Mouse (Mus musculus) kidney, embryonic 16.5 days (tissue): ENCODE measurements at regions not wholly inside any gene's neighbourhood (a gene's known extent, or its start where the extent isn't known, plus 50 kb on each side); places are given as distances from the start of the nearest gene placed in this dataset.

Experiments
- ATAC-seq: fragments of 200-750 bp; cut with Nextera tagmentation; 2 replicates; pipeline ENCODE4 v1.8.0; 2017; ENCODE audit warnings: moderate TSS enrichment; ENCODE audit not compliant: low FRiP score, low TSS enrichment
- H3K27ac ChIP-seq: fragments of 300-500 bp; sonication (generic); 2 replicates; pipeline ENCODE4 v1.5.1; 2014; ENCODE audit warnings: low read length
- H3K27me3 ChIP-seq: fragments of 300-500 bp; sonication (generic); 2 replicates; pipeline ENCODE4 v1.6.1; 2014; ENCODE audit warnings: low read length, control low read depth, mixed read lengths; ENCODE audit not compliant: insufficient read depth
- H3K36me3 ChIP-seq: fragments of 300-500 bp; sonication (generic); 2 replicates; pipeline ENCODE4 v1.6.1; 2014; ENCODE audit warnings: low read length, control low read depth, mixed read lengths; ENCODE audit not compliant: insufficient read depth
- H3K4me1 ChIP-seq: fragments of 300-500 bp; sonication (generic); 2 replicates; pipeline ENCODE4 v1.6.1; 2014; ENCODE audit warnings: low read length, control low read depth, mixed read lengths; ENCODE audit not compliant: insufficient read depth
- H3K4me2 ChIP-seq: fragments of 300-500 bp; sonication (generic); replicated peaks from 2 replicates; pipeline ENCODE4 v1.6.1; 2014; ENCODE audit warnings: low read depth, low read length
- H3K4me3 ChIP-seq: fragments of 300-500 bp; sonication (generic); 2 replicates; pipeline ENCODE4 v1.5.1; 2014; ENCODE audit warnings: mild to moderate bottlenecking, low read length
- H3K9ac ChIP-seq: fragments of 300-500 bp; sonication (generic); replicated peaks from 2 replicates; pipeline ENCODE4 v1.6.1; 2014; ENCODE audit warnings: low read length
- H3K9me3 ChIP-seq: fragments of 300-500 bp; sonication (generic); 2 replicates; pipeline ENCODE4 v1.6.1; 2016; ENCODE audit warnings: low read length, control low read depth
- WGBS: fragments of 180-500 bp; shearing (Covaris S2); extraction: QIAGEN DNeasy Blood & Tissue Kit; methylation state at CpG from one replicate; pipeline ENCODE4 v1.1.7; 2014; 5-methylcytosine and 5-hydroxymethylcytosine counted together

DNA sequence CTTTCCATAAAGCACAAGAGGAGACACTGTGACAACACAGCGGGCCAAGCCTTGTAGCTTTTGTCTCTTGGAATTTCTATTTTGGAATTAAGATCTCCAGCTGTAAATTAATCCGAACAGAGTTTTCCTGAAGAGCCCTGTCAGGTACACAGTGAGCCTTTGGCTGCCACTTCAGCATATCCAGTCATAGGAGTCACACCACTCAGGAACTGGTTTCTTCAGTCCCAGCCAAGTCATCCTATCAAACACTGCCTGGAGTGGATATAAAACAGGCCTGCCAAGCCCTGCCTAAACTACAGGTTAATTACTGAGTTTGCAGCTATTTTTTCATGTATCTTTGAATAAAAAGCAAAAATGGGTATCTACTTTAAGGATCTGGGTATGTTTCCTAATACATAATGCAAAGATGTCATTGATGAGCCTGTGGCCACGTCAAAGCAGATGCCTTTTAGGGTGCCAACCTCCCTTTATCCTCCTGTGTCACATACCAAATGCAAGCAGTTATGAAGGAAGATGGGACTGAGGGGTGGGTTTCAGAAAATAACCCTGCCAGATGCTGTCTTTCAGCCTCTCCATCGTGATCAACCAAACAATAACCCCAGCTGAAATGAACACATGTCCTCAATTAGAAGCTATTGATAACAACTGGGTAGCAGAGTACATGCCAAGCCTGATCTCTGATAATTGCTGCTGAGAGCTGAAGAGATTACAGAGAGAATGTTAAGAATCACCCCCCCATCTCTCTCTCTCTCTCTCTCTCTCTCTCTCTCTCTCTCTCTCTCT is 471.3 kb downstream of the Tm4sf1 start:
- Histone ChIP-seq H3K4me2 (no peak overlapping the region), H3K4me3 (no peak overlapping the region), H3K9me3 (no peaks in the 10 kb centered on the region), H3K27me3 (no peaks in the 10 kb centered on the region), H3K4me1 (no peaks in the 10 kb centered on the region), H3K27ac (no peak overlapping the region), H3K9ac (no peak overlapping the region), H3K36me3 (no peaks in the 10 kb centered on the region)
- WGBS = 76% methylated on average over 4 of the region's 4 CpGs
- ATAC-seq = no peak

DNA sequence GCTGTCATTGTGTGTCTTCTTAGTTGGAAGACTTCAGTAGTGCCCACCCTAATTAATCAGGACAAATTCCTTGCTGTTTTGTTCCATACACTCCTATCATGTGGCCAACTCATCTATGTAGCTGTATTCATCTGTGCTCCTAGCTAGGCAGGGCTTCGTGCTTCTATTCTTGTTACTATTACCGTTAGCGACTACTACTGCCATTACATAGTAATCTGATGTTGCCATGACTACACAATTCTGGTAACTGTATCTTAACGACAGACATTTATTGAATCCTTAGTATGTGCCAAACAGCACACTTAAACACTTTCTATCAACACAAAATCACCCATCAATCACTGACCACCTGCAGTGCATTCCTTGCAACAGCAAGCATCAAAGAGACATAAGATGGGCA is 477.6 kb downstream of the Tm4sf1 start:
- no peak overlapping the region for H3K4me3 ChIP-seq
- no peak for ATAC-seq
- H3K27me3 ChIP-seq = no peaks in the 10 kb centered on the region
- WGBS = 88% methylated on average over 4 of the region's 4 CpGs
- no peaks in the 10 kb centered on the region for H3K4me1 ChIP-seq
- no peak overlapping the region for H3K4me2 ChIP-seq
- H3K9ac ChIP-seq = no peak overlapping the region
- H3K9me3 ChIP-seq = no peaks in the 10 kb centered on the region
- H3K36me3 ChIP-seq = no peaks in the 10 kb centered on the region
- H3K27ac ChIP-seq = no peak overlapping the region

DNA sequence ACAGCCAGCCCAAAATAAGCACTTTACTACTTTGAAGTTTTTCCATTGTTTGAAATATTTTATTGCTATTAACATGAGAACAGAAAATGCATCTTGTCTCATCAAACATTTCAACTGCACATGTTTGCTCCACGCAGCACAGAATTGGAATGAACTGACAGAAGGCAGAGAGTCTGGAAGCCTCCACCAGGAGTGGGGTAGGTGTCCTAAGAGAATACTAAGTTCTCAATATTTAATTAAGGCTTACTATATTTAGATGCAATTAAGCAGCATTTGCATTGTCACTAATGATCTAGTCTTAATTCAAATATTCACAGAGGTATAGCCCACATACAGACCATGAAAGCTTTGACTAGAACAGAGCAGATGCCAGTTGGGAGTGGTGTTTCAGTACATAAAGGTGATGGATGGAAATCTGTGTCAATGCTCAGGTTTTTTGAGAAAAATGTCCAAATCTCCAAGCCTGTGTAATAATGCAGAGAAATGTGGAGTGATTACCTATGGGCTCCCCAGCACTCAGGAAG is 491.2 kb downstream of the Tm4sf1 start:
- no peaks in the 10 kb centered on the region for H3K4me1 ChIP-seq
- H3K36me3 ChIP-seq = no peaks in the 10 kb centered on the region
- H3K9me3 ChIP-seq = no peaks in the 10 kb centered on the region
- 76% methylated on average over 1 of the region's 1 CpGs for WGBS
- no peaks in the 10 kb centered on the region for H3K27me3 ChIP-seq
- no peak overlapping the region for H3K27ac ChIP-seq
- H3K4me2 ChIP-seq = no peak overlapping the region
- no peak overlapping the region for H3K4me3 ChIP-seq
- ATAC-seq = no peak
- no peak overlapping the region for H3K9ac ChIP-seq

DNA sequence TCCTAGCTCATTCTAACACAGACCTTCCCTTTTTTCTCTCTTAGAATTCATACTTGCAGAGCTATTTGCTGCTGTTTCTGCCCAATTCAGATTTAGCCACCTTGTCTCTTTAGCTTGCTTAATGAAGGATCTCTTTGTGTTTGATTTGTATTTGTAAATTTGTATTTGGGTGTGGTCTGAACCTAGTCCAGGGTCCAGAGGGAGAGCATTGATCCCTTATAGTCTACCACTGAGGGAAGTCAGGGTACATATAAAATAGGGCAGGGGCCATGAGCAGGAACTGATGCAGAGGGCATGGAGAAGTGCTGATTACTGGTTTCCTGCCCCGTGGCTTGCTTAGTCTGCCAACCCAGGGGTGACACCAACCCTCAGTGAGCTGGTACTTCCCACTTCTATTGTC is 508.7 kb downstream of the Tm4sf1 start:
- Histone ChIP-seq H3K9me3 (no peaks in the 10 kb centered on the region), H3K9ac (no peak overlapping the region), H3K4me2 (no peak overlapping the region), H3K27ac (no peak overlapping the region), H3K27me3 (no peaks in the 10 kb centered on the region), H3K4me3 (no peak overlapping the region), H3K36me3 (no peaks in the 10 kb centered on the region), H3K4me1 (no peaks in the 10 kb centered on the region)
- WGBS = 72% methylated on average over 1 of the region's 1 CpGs
- ATAC-seq = no peak

DNA sequence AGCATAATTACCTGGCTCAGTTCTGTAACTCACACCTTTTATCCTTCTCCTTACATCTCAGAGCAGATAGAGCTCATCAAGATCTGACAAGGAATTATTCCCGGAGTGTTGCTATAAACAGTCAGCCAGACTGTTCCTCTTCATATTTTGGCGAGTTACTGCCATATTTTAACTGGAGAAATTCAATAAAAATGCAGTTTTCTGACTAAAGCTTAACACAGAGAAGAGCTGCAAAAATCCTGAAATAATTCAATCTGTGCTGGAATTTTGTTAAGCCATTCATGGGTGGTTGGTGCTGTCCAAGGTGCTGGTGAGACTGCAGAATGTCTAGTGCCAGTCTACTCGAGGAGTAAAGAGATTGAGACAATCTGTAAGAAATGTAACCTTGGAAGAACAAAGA is 512.6 kb downstream of the Tm4sf1 start:
- H3K9ac ChIP-seq = no peak overlapping the region
- H3K9me3 ChIP-seq = no peaks in the 10 kb centered on the region
- no peaks in the 10 kb centered on the region for H3K27me3 ChIP-seq
- H3K36me3 ChIP-seq = no peaks in the 10 kb centered on the region
- H3K4me3 ChIP-seq = no peak overlapping the region
- no peaks in the 10 kb centered on the region for H3K4me1 ChIP-seq
- H3K4me2 ChIP-seq = no peak overlapping the region
- no peak for ATAC-seq
- 36% methylated on average over 3 of the region's 3 CpGs for WGBS
- no peak overlapping the region for H3K27ac ChIP-seq

DNA sequence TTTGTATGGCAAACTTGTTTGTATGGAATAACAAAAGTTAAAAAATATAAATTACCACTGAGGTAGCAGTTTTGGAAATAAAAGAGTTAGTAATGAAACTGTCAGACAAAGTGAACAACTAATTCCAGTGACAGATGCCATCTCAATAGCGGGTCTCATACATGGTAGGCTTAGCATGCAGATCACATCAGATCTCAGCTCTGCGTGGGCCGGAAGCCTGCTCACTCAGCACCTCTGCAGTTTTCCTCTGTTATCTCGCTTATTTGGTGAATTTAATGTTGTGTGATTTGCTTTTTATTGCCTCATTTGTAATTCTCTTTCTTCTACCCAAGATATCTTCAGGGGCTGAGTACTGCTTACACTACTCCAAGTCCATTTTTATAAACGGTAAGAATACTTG is 527.9 kb downstream of the Tm4sf1 start:
- WGBS = 85% methylated on average over 5 of the region's 5 CpGs
- H3K36me3 ChIP-seq = no peaks in the 10 kb centered on the region
- ATAC-seq = no peak

DNA sequence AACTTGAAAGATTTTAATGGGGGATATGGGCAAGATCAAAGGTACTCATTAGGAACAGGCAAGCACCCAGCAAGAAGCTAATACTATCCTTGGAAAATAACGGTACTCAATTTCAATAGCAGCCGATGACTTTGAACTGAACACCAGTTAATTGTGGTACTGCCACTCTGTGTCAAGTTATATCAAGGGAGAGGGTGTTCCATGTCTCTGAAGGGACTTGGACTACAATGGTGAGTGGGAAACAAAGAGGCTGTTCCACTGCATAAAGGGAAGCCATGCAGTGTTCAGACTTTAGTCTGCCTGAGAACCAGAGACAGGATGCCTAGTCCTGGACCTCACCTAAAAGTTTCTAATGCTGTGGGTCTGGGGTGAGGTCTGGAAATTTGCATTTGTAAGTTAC is 531.6 kb downstream of the Tm4sf1 start:
- H3K9ac ChIP-seq = no peak overlapping the region
- H3K9me3 ChIP-seq = no peaks in the 10 kb centered on the region
- H3K4me1 ChIP-seq = no peaks in the 10 kb centered on the region
- 69% methylated on average over 2 of the region's 2 CpGs for WGBS
- no peaks in the 10 kb centered on the region for H3K27me3 ChIP-seq
- no peak overlapping the region for H3K27ac ChIP-seq
- no peak for ATAC-seq
- H3K4me3 ChIP-seq = no peak overlapping the region
- no peaks in the 10 kb centered on the region for H3K36me3 ChIP-seq
- H3K4me2 ChIP-seq = no peak overlapping the region

More for the DNA sequence above, 527.9 kb downstream of the Tm4sf1 start:
- H3K4me2 ChIP-seq = no peak overlapping the region
- no peak overlapping the region for H3K27ac ChIP-seq
- H3K4me3 ChIP-seq = no peak overlapping the region
- H3K4me1 ChIP-seq = no peaks in the 10 kb centered on the region
- H3K9ac ChIP-seq = no peak overlapping the region
- no peaks in the 10 kb centered on the region for H3K9me3 ChIP-seq
- H3K27me3 ChIP-seq = no peaks in the 10 kb centered on the region

DNA sequence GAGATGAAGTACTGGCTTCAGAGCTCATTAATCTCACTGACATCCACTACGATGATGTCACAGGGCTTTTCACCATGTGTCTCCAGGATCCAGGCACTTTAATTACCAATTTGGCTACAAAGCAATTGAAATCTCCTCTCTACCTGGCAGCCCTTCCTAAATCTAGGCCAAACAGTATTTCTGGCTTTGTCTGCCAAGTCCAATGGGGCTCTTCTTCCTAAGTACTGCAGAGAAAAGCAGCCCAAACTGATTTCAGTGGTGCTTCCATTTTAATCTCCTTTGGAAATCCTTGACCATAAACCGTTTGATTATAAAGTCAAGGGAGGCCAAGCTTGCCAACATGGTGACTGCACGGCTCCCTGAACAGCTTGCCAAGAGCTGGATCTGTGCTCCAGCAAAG is 534.7 kb downstream of the Tm4sf1 start:
- H3K4me3 ChIP-seq = no peak overlapping the region
- H3K9me3 ChIP-seq = no peaks in the 10 kb centered on the region
- WGBS = 71% methylated on average over 3 of the region's 3 CpGs
- H3K27me3 ChIP-seq = no peaks in the 10 kb centered on the region
- ATAC-seq = no peak
- H3K4me1 ChIP-seq = no peaks in the 10 kb centered on the region
- H3K27ac ChIP-seq = no peak overlapping the region
- no peak overlapping the region for H3K9ac ChIP-seq
- no peak overlapping the region for H3K4me2 ChIP-seq
- no peaks in the 10 kb centered on the region for H3K36me3 ChIP-seq

DNA sequence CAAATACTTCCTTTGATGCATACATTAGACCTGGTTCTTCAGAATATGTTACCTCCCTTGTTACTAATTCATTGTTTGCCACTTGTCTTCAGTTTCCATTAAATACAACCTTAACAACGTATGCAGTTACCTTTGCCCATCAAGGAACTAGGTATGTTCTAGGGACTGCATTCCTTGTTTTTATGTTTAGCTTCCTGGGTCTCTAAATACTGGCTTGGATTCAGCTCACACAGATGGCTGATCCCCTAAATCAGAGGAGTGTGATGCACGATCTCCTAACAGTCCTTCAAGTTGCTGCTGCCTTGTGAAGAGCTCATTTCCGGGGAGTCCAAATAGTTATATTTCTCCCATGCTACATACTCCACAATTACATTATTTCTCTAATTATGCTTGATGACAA is 537.5 kb downstream of the Tm4sf1 start:
- no peak overlapping the region for H3K9ac ChIP-seq
- no peak overlapping the region for H3K27ac ChIP-seq
- no peaks in the 10 kb centered on the region for H3K27me3 ChIP-seq
- no peaks in the 10 kb centered on the region for H3K9me3 ChIP-seq
- WGBS = 86% methylated on average over 3 of the region's 3 CpGs
- no peak overlapping the region for H3K4me3 ChIP-seq
- H3K36me3 ChIP-seq = no peaks in the 10 kb centered on the region
- ATAC-seq = no peak
- H3K4me1 ChIP-seq = no peaks in the 10 kb centered on the region
- H3K4me2 ChIP-seq = no peak overlapping the region

DNA sequence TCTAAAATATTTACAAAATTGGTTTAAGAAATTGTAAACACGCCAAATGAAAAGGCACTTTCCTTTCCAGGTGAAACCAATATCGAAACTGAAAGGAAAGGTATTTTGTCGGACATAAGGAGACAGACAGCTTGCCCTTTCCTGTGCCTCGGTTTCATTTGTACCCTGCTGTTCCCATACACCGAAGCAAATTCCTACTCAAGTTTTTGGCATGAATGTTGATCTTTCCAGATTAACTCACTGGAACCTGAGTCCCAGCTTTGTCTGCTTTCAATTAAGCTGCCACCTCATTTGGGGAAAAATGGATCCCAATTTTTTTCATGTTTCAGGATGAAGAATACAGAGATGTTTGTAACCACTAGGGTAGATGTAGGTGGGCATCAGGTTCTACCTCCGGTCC is 537.9 kb downstream of the Tm4sf1 start:
- Histone ChIP-seq H3K36me3 (no peaks in the 10 kb centered on the region), H3K9ac (no peak overlapping the region), H3K4me2 (no peak overlapping the region), H3K4me3 (no peak overlapping the region), H3K27ac (no peak overlapping the region), H3K4me1 (no peaks in the 10 kb centered on the region), H3K27me3 (no peaks in the 10 kb centered on the region), H3K9me3 (no peaks in the 10 kb centered on the region)
- ATAC-seq = no peak
- 91% methylated on average over 6 of the region's 6 CpGs for WGBS
